Mouse (Mus musculus) thymus, adult 2 months (tissue): ENCODE measurements around the gene Msmp. TPM values are rescaled to one million over a fixed set of nuclear protein-coding genes. Genes with fewer than 3 reads are reported as not detected.

ENCODE experiments used
- DNase-seq: peaks from one replicate; pipeline ENCODE4 v3.0.0; 2021
- H3K27ac ChIP-seq: fragments of 200-500 bp; 2 replicates; pipeline ENCODE4 v1.5.1; 2012; ENCODE audit warnings: low read length, control low read depth; ENCODE audit not compliant: control insufficient read depth, insufficient read depth
- H3K27me3 ChIP-seq: fragments of 200-500 bp; 2 replicates; pipeline ENCODE4 v1.6.1; 2012; ENCODE audit warnings: mild to moderate bottlenecking, low read length, moderate library complexity, mixed read lengths; ENCODE audit not compliant: control insufficient read depth, insufficient read depth
- H3K36me3 ChIP-seq: fragments of 200-500 bp; 2 replicates; pipeline ENCODE4 v1.6.1; 2012; ENCODE audit warnings: mild to moderate bottlenecking, low read length, moderate library complexity; ENCODE audit not compliant: control insufficient read depth, insufficient read depth
- H3K4me1 ChIP-seq: fragments of 200-500 bp; replicated peaks from 2 replicates; pipeline ENCODE4 v1.6.1; 2012; ENCODE audit warnings: low read length; ENCODE audit not compliant: control insufficient read depth, insufficient read depth
- H3K4me3 ChIP-seq: fragments of 200-500 bp; 2 replicates; pipeline ENCODE4 v1.5.1; 2012; ENCODE audit warnings: mild to moderate bottlenecking, low read length, control low read depth, moderate library complexity; ENCODE audit not compliant: control insufficient read depth, insufficient read depth
- CTCF ChIP-seq: fragments of 200-500 bp; IDR thresholded peaks from 2 replicates; pipeline ENCODE4 v1.5.1; 2012; ENCODE audit warnings: mild to moderate bottlenecking, control low read depth, low read length, moderate library complexity, borderline replicate concordance; ENCODE audit not compliant: control insufficient read depth, poor library complexity, insufficient read depth; ENCODE audit errors: extremely low read depth
- POLR2A ChIP-seq: fragments of 200-500 bp; IDR thresholded peaks from 2 replicates; pipeline ENCODE4 v1.6.1; 2012; ENCODE audit warnings: mild to moderate bottlenecking, low read length, control low read depth, moderate library complexity; ENCODE audit not compliant: control insufficient read depth, poor library complexity, insufficient read depth; ENCODE audit errors: extremely low read depth
- WGBS: fragments of 180-500 bp; shearing (Covaris S2); methylation state at CpG from one replicate; pipeline ENCODE4 v1.1.7; 2018; 5-methylcytosine and 5-hydroxymethylcytosine counted together
- polyA plus RNA-seq: library from polyadenylated mRNA; depleted of rRNA; stranded (reverse); fragments of >200 nt; gene quantifications from 2 replicates; pipeline ENCODE4 v1.2.3, GENCODE M21; 2012; rRNA removed

Gene Msmp
- polyA plus RNA-seq, 1 experiment: not detected

GRCm38 (mm10) chr4:43549055-43549454 lies 35.2 kb downstream of the Msmp start:
- WGBS: 97% methylated on average over 12 of the region's 12 CpGs
- Histone ChIP-seq H3K4me1 (no peaks in the 10 kb centered on the region), H3K27ac (no peak overlapping the region), H3K4me3 (no peak overlapping the region), H3K36me3 (peaks cover 99% of the 10 kb centered on the region), H3K27me3 (no peaks in the 10 kb centered on the region)
- no peak for TF ChIP-seq CTCF
- no peak for TF ChIP-seq POLR2A
- no peak for DNase-seq

- 96% methylated on average over 8 of the region's 8 CpGs for WGBS
- H3K36me3 ChIP-seq: peaks cover 99% of the 10 kb centered on the region
Measured at GRCm38 (mm10) chr4:43547160-43547559, 37.1 kb downstream of the Msmp start.

GRCm38 (mm10) chr4:43546375-43547047 lies 37.8 kb downstream of the Msmp start:
- no peak overlapping the region for H3K4me3 ChIP-seq
- WGBS: 96% methylated on average over 12 of the region's 12 CpGs
- H3K36me3 ChIP-seq: peaks cover 99% of the 10 kb centered on the region
- H3K27ac ChIP-seq: no peak overlapping the region
- no peaks in the 10 kb centered on the region for H3K4me1 ChIP-seq
- TF ChIP-seq CTCF: no peak
- H3K27me3 ChIP-seq: no peaks in the 10 kb centered on the region
- no peak for DNase-seq

More at GRCm38 (mm10) chr4:43547160-43547559, 37.1 kb downstream of the Msmp start:
- no peak for TF ChIP-seq CTCF
- TF ChIP-seq POLR2A: no peak
- Histone ChIP-seq H3K27me3 (no peaks in the 10 kb centered on the region), H3K27ac (no peak overlapping the region), H3K4me1 (no peaks in the 10 kb centered on the region), H3K4me3 (no peak overlapping the region)
- DNase-seq: no peak

GRCm38 (mm10) chr4:43542044-43542443 lies 42.2 kb downstream of the Msmp start:
- TF ChIP-seq POLR2A: no peak
- no peak for TF ChIP-seq CTCF
- Histone ChIP-seq H3K27ac (no peak overlapping the region), H3K4me3 (no peak overlapping the region), H3K4me1 (no peaks in the 10 kb centered on the region), H3K27me3 (no peaks in the 10 kb centered on the region), H3K36me3 (peaks cover 93% of the 10 kb centered on the region)
- no peak for DNase-seq
- WGBS: 85% methylated on average over 3 of the region's 3 CpGs

- DNase-seq: no peak
- Histone ChIP-seq H3K36me3 (peaks cover 97% of the 10 kb centered on the region), H3K27ac (no peak overlapping the region), H3K4me3 (no peak overlapping the region), H3K27me3 (no peaks in the 10 kb centered on the region), H3K4me1 (no peaks in the 10 kb centered on the region)
- 97% methylated on average over 9 of the region's 9 CpGs for WGBS
- TF ChIP-seq CTCF: no peak
Measured at GRCm38 (mm10) chr4:43536031-43536430, 48.3 kb downstream of the Msmp start.

GRCm38 (mm10) chr4:43535628-43536027 lies 48.7 kb downstream of the Msmp start:
- Histone ChIP-seq H3K27me3 (no peaks in the 10 kb centered on the region), H3K27ac (no peak overlapping the region), H3K4me1 (no peaks in the 10 kb centered on the region), H3K4me3 (no peak overlapping the region), H3K36me3 (peaks cover 98% of the 10 kb centered on the region)
- DNase-seq: no peak
- 97% methylated on average over 8 of the region's 8 CpGs for WGBS
- TF ChIP-seq CTCF: no peak
- TF ChIP-seq POLR2A: no peak

- DNase-seq: no peak
- TF ChIP-seq POLR2A: no peak
- TF ChIP-seq CTCF: no peak
- Histone ChIP-seq H3K27me3 (no peaks in the 10 kb centered on the region), H3K4me3 (no peak overlapping the region), H3K27ac (no peak overlapping the region), H3K4me1 (no peaks in the 10 kb centered on the region), H3K36me3 (peaks cover 74% of the 10 kb centered on the region)
- WGBS: 96% methylated on average over 9 of the region's 9 CpGs
Measured at GRCm38 (mm10) chr4:43533270-43533669, 51.0 kb downstream of the Msmp start.

Other genes starting within 250 kb of the Msmp start
- gene Rusc2, start 202.5 kb downstream of the Msmp start, polyA plus RNA-seq: 4.2 and 4.3 TPM in 2 replicates
- gene Fam166b, start 155.4 kb downstream of the Msmp start, polyA plus RNA-seq: 0.22 and 0.42 TPM in 2 replicates
- gene Tesk1, start 142.6 kb downstream of the Msmp start, polyA plus RNA-seq: 66.6 and 67.5 TPM in 2 replicates
- 9.8 and 10.8 TPM in 2 replicates for gene Cd72, start 129.9 kb downstream of the Msmp start, polyA plus RNA-seq
- gene Sit1, start 100.8 kb downstream of the Msmp start, polyA plus RNA-seq: 187 and 239 TPM in 2 replicates
- 330 and 367 TPM in 2 replicates for gene Ccdc107, start 91.6 kb downstream of the Msmp start, polyA plus RNA-seq
- gene Arhgef39, start 84.8 kb downstream of the Msmp start, polyA plus RNA-seq: 105 and 108 TPM in 2 replicates
- 2.5 and 2.9 TPM in 2 replicates for gene Car9, start 77.5 kb downstream of the Msmp start, polyA plus RNA-seq
- gene Tpm2, start 60.7 kb downstream of the Msmp start, polyA plus RNA-seq: 10.7 and 12.1 TPM in 2 replicates
- 64.6 and 80.2 TPM in 2 replicates for gene Creb3, start 22.2 kb downstream of the Msmp start, polyA plus RNA-seq
- 225 and 254 TPM in 2 replicates for gene Tln1, start 21.8 kb downstream of the Msmp start, polyA plus RNA-seq
- 99.6 and 114 TPM in 2 replicates for gene Rgp1, start 5.8 kb downstream of the Msmp start, polyA plus RNA-seq
- gene Gba2, start 5.6 kb downstream of the Msmp start, polyA plus RNA-seq: 85.4 and 87.0 TPM in 2 replicates
- 5.2 and 6.3 TPM in 2 replicates for gene Npr2, start 47.4 kb upstream of the Msmp start, polyA plus RNA-seq
- gene Spag8, start 69.1 kb upstream of the Msmp start, polyA plus RNA-seq: 1.00 and 1.0 TPM in 2 replicates
- gene Hint2, start 72.0 kb upstream of the Msmp start, polyA plus RNA-seq: 28.8 and 41.5 TPM in 2 replicates
- 9.0 and 10.0 TPM in 2 replicates for gene Tmem8b, start 84.5 kb upstream of the Msmp start, polyA plus RNA-seq
- gene Fam221b, start 84.7 kb upstream of the Msmp start, polyA plus RNA-seq: 0.03 TPM in 1 of 2 replicates, not detected in the other
- gene Olfr70, start 116.3 kb upstream of the Msmp start, polyA plus RNA-seq: not detected in 2 replicates
- gene Olfr71, start 125.8 kb upstream of the Msmp start, polyA plus RNA-seq: not detected in 2 replicates
- gene Hrct1, start 142.7 kb upstream of the Msmp start, polyA plus RNA-seq: 1.2 and 1.8 TPM in 2 replicates
- gene Spaar, start 145.5 kb upstream of the Msmp start, polyA plus RNA-seq: 0.64 and 0.96 TPM in 2 replicates
- not detected in 2 replicates for gene Olfr159, start 186.5 kb upstream of the Msmp start, polyA plus RNA-seq
- gene Olfr156, start 239.4 kb upstream of the Msmp start, polyA plus RNA-seq: not detected in 2 replicates